Mouse (Mus musculus) thymus, postnatal 4 days (tissue): ENCODE results near the gene Adgrv1.
A peak's percentile ranks its signal among the peaks of the same experiment; 100 is the strongest.
"Not testable (repeated sequence)": the region's sequence is repeated elsewhere in the genome, so short reads cannot be mapped to it uniquely, and the experiment has no call there.

ENCODE experiments used
- DNase-seq: peaks from one replicate; pipeline ENCODE4 v3.0.0; 2021

Adgrv1 gene

DNA sequence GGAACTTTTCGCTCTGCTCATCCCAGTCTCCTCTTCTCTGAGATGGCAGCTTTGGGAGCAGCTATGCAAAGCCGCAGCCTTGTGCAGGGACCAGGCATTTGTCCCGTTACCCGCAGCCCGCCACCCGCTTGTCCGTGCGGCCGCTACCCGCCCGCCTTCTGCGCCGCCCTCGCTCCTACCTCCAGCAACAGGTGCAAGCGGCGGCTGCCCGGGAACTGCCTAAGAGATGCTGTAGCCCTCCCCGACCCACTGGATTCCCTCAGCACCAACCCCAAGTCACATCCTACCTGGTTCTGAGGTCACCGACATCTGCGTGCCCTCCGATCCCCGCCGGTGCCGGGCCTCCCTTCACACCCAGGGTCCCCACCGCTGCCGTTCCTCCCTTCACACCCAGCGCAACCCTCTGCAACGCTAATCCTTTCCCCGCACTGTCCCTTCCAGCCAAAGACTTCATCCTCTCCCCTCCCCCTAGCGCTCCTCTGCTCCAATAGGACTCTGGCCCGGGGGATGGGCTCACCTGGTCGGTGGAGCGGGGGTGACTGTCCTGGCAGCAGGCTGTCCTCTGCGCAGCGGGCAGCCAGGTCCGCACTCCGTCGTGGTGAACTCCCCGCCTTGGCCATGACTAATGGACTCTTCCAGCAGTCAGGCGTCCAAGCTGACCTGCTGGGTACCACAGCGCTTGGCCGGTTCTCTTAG, at the start of gene Adgrv1:
Gene Adgrv1, minus strand, starts transcription at position 435 of the 696 bp plus-strand sequence.
- DNase-seq, result peak; percentile 18

DNA sequence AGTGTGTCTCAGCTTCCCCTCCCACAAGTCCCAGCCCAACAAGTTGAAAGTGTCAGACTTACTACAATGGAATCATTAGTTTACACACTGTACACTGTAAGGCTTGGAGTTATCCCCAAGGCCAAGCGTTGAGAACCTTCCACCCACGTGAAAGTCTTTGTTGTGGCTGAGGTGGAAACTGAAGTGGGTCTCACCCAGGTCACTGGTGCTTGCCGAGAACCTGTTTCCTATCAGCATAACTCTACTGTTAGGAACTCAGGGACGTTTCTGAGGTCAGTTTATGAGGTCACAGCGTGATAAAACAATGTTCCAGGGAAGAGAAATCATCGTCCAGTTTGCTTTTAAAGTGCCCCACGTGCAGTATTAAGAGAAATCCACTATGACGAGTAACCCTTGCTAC, 42.4 kb upstream of the Adgrv1 start:
- no peak for DNase-seq

DNA sequence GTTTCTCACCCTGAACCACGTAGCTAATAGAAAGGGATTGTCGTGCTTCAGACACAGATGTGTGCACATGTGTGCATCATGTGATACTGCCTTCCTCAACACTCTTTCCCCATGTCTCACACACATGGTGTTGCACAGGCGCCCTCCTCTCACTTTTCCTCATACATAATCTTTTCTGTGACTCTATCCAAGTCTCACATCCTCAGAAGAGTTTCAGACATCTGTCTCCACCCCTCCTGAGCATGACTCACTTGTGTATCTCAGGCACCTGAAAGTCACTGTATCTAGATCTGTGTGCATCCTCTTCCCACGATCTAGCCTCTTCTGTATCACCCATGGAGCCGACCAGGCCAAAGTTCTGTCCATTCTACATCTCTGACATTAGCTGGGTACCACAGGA, 34.8 kb upstream of the Adgrv1 start:
- DNase-seq, result no peak

DNA sequence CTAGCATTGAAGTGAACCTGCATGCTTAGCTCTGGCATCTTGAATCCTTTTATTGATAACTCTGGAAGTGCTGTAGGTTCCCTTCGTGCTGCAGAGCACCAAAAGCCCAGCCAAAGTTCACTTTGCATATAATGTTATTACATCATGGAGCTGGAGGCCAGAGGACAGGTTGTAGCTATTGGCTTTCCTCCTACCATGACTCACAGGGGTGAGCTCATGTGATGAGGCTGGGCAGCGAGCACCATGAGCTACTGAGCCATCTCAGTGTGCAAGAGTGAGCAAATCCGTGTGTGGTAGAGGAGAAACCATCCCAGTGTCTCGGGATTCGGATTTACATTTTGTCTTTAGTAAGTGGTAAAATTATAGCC, 31.4 kb upstream of the Adgrv1 start:
- DNase-seq, result no peak

DNA sequence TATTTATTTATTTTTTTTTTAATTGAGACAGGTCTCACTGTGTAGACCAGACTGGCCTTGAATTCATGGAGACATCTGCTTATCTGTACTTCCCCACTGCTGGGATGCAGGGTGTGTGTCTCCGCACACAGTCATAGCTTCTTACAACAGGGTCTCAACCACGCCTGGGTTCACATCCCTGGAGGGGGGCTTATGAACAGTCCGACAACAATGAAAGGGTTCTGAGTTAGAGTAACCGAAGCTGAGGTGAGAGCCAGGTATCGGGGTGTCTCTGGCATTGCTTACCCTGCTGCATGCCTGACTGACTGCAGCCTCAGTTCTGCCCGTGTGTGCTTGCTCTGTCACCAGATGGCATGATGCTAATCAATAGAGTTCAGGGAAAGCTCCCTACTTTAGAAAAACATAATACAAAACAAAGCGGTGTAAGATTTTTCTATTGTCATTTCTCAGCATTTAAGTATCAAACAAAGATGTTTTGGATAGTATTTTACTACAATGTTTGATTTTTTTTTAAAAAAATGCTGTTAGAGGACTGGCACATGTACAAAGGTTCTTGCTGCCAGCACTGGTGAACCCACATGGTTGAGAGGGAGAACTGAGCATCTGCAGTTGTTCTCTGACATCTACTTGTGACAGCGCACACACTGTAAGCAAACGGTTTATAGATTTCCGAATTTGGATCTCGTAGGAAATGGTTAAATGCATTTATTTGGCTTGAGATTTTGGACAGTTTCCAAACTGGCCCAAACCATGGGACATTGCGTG, 30.8 kb upstream of the Adgrv1 start:
- DNase-seq, result no peak

DNA sequence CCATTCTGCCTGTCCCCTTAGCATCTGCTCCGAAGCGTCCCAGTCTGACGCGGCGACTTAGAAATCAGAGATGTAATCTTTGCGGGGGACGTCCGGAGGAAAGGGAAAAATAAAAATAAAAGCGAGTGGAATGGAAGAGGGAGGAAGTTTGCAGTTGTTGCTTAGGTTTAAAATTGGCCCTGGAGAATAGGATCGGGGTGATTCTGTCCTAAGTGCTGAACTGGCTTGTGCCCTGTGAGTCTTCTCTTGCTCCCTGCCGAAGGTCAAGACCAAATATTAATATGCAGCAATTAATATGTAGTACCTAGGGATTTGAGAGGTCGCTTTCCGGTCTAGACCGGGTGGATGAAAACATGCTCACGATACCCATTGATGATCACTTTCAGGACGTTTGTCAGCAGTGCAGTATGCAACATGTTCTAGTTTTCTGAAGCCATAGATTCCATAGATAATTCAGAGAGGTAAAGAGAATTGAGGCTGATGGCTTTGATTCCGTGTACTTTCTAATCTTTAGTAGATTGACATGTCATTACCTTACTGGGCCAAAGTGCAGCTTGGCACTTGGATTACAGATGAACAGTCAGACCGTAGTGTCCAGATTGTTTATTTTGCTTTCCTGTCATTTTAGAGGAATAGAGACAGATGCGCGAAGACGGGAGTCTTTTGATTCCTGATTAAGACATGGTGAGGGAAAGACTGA, 25.2 kb upstream of the Adgrv1 start:
- DNase-seq, result no peak

DNA sequence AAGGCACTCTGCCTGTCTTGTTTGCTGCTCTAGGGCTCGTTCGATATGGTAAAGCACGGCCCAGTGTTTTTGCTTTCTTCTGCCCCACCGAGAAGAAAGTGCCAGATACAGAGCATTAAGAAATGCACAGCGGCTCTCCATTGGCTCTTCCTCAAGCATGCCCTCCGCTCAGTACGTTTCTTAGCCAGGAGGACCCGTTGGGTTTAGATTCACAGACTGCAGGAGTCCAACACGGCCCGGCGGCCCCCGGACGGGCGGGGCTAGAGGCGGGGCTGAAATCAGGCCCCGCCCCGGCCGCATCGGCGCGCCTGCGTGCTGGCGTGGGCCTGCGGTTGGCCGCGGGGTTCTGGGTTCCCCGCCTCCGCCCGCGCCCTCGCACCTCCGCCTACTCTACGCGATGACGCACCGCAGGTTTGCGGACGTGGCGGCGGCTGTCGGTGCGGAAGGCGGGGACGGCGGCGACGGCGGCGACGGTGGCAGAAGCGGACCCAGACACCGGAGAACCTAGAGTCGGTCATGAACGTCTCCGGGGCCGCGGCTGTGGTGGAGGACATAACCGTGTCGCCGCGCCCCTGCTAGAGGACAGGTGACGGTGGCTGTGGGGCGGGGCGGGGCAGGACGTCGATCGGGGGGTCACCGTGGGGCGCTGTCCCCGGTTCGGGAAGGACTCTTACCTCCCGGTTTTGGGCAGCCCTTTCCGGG, 24.5 kb upstream of the Adgrv1 start, which contains the start of gene Lysmd3:
Gene Lysmd3, plus strand, starts transcription at position 313 of the 702 bp plus-strand sequence.
- peak; percentile 94 for DNase-seq

DNA sequence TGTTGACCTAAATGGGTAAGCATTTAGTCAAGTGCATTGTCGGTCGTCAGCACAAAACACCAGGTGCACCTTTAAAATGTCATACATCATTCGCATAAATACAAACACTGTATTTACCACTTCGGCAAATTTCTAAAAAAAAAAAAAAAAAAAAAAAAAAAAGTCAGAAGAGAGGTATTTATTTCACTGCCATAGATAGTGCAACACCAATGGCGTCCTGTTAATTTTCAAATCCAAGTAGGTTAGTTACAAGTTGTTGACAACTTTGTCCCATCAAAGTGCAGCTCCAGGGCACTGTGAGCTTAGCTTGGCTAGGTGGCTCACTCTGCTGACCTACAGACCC, 24.0 kb upstream of the Adgrv1 start:
- DNase-seq, result no peak

DNA sequence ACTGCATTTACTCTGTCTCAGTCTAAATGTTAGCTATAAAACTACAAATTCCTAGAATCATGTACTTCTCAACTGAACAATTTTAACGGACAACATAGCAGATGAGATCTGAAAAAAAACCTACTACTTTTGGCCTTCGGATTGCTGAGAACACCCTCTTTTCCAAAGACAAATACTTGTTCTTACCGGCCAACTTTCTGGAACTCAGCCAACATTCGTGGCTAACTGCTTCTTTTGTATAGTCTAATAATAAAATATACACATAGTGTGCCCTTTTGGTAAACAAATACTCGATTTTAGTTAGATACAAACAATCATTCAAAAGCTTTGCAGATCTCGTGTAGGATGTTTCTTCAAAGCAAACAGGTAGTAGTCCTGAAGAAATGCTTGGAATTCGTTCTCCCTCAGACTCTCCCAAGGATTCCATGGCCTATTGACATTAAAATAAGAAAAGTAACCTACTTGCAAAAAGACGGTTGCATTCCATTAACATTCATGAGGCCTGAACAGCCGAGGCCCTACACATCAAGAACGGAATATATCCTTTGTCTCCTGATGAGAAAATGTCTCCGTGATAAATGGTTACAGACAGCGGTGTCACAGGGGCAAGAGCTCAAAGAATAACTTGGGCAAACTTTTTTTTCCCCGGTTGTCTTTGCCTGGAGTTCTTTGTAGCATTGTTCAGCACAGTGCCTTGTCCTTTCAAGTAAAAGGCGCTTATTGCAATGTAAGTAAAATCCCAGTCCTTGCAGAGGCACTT, 23.3 kb upstream of the Adgrv1 start:
- DNase-seq, result no peak

DNA sequence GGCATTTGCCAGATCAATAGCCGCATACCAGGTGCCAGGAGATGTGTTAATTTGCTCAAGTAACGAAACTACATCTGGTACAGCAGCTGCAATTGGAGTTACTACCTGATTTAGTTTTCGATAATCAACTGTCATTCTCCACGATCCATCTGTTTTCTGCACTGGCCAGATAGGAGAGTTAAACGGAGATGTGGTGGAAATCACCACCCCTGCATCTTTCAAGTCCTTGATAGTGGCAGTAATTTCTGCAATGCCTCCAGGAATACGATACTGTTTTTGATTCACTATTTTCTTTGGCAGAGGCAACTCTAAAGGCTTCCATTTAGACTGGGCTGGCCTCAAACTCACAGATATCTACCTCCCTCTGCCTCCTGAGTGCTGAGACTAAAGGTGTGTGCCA, 17.4 kb upstream of the Adgrv1 start:
- DNase-seq, result not testable (repeated sequence)

DNA sequence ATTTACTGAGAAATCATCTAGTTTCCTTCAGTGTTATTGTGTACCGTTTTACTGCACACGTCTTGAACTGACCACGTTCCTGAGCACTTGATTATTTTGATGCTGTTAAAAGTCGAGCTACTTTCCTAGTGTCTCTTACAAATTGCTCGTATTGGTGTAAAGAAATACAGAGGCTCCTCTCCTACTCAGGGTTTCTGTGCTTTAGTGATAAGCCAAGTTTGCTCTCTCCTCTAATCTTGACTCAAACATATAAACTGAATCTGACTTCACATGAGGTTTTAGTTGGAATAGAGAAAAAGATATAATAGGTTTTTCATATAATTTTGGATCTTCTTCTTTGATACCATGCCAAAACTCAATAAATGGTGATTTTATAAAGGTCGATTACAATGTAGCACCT, 13.4 kb upstream of the Adgrv1 start:
- no peak for DNase-seq

DNA sequence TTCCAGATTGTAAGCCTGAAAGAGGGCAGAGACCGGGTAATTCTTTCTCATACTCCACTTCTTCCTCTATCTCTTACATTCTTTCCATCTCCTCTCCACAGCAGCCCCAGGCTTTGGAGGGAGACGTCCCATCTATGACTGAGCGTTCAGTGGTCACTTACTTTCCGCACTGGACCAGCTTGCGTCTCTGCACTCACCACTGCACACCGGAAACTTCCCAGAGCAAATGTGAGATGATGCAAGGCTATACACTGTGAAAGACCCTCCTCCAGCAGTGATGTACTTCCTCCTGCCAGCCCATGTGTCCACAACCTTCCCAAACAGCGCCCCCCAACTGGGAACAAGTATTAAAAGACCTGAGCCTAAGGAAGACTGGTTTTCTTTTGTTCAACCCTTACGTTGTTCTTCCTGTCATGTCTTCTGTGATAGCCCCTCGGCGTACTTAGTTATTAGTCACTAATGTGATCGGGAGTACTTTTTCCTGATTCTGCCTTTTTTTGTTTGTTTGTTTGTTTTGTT, 11.2 kb upstream of the Adgrv1 start:
- no peak for DNase-seq

DNA sequence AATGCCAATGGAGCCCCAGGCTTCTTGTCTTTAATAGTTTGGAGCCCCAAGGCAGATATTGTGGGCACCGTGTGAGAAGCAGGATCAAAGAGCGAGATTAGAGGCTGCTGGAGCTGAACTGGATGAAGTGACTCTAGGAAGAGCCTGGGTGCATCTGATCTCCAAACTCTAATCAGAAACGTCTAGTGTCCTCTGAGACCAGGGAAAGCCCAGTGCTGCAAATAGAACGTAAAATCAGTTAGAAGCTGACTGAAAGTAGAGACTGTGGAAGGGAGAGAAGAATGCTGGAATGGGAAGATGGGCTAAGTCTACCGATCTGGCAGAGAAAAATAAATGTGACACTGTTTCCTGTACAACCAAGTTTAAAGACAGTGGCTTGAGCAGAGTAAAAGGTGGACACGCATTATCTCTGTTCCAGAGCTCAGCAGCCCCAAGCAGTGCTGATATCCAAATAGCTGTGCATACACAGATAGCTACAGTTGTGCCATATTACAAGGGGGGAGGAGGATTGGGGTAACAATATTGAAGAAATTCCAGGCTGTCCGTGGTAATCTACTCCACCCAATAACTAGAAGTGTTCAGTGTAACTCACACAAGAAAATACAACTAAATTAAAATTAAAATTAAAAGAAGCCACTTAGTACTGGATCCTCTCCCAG, 9.7 kb upstream of the Adgrv1 start:
- DNase-seq, result no peak

DNA sequence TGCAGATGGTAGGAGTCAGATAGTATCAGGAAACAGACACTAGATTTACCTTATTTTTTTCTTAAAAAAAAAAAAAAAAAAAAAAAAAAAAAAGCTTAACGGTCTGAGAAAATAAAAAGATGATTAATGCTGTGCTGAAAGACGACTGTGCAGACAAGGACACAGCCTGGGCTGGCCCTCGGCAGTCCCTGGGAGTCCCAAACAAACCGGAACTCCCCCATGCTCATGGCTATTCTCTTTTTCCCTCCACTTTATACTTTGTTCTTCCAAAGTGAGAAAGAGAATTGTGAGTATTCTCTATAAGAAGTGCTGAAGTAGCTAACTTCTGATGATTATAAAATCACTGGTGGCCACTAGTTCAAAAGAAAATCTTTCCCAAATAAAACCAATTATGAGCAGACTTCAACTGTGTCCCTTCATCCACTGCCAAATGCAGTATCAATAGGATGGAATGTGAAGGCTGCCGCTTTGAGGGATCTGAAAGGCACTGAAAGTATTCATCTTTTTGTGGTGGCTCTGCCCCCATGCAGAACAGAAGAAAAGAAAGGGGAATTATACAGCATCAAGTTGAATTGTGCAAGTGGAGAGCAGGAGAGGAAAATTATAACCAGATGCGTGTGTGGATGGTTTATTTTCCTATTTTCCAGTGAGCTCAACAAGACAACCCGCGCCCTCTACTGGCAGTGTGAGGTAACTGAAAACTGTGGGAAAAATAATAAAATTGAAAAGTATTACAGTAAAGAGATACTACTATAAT, 8.5 kb upstream of the Adgrv1 start:
- peak; percentile 66 for DNase-seq

DNA sequence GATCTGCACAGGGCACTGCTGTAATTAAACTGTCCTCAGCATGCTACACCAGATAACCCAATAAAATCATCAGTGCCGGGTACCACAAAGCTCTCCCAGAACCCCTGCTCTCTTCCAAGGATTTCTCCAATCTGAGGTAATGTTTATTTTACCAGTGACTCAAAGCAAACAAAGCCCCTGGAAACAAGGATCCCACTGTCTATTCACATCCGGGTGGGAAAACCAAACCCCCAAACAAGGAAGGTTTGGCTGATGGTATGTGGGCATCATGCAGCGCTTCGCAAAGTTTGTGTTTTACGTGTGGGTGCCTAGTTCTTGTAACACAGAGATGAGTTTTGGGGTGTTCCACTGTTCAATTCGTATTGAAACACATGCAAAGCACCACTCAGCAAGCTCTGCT, 7.9 kb upstream of the Adgrv1 start:
- no peak for DNase-seq

DNA sequence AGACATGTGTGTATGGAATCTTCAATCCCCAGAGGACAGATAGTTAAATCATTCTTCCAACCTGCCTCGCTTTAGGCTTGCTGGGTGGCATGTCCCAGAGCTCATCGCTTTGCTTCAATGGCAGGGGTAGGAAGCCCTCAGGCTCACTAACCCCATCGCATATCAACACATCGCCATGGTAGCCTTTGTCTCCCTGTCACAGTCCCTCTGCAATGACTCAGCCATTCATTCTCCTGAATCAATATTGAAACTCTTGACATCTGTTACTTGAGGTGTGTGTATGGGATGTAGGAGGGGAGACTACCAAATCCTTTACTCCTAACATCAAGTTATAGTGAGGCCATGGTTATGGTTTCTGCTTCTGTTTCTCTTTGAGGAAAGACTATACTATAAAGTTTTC, 6.7 kb upstream of the Adgrv1 start:
- no peak for DNase-seq

DNA sequence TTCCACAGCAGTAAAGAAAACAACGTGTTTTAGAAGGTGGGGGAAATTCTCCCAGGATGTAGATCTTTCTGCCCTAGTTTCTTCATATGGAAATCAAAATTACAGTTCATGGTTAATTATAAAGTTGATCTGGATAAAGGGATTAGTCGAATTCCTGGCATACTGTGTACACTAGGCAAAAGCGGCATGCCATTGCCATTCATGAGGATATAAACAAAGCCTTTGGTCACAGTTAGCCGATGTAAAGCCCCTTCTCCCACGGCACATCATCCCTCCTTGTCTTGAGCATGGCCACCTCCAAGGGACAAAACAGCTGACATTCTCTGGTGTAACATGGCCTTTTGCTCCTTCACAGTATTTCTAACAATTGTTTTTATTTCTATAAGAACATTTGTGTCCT, 2.4 kb downstream of the Adgrv1 start:
- no peak for DNase-seq

DNA sequence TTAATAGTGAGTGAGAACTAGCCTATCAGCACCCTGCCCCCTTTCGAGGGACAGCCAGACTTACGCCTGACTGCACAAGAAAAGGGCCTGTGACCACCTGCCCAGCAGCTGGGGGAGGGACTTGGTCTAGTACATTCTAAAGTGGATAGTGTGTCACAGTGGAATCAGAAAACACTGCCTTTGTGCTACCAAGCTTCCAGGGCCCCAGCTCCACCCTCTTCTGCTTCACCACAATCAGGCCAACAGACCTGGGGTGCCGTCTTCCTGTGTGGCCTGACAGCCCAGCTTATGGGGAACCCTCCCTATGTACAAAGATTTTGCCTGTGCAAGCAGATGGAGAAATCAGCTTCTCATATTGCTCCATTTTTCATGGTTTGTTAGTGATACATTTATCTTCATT, 3.6 kb downstream of the Adgrv1 start:
- no peak for DNase-seq

DNA sequence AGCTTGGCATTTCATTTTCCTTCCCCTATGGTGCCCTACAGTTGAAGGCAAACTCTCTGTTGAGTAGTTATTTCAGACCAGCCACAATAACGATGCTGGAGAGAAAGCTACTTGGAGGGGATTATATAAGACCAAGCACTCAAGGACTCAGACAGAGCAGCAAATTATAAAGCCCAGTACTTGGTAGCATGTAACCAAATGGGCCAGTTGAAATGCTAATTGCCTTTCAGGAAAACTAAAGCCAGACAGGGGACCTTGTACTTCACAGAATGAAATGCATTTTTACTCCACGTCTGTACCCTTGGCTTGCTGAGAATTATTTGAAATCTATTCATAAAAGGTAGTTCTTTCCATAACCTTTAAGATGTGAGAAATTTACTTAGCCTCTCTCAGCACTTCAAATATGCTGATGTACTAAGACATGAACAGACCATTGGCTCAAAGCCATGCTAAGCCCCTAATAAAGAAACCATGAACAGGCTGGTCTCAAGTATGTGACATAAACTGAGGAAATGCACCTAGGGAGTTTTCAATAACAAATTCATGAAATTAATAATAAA, 4.2 kb downstream of the Adgrv1 start:
- DNase-seq, result no peak

DNA sequence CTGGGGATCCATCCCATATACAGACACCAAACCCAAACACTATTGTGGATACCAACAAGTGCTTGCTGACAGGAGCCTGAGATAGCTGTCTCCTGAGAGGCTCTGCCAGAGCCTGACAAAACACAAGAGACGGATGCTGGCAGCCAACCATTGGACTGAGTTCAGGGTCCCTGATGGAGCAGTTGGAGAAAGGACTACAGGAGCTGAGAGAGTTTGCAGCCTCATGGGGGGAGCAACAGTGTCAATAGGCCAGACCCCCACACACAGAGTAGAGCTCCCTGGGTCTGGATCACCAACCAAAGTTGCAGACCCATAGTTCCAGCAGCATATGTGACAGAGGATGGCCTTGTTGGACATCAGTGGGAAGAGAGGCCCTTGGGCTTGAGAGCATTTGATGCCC, 5.1 kb downstream of the Adgrv1 start:
- DNase-seq, result not testable (repeated sequence)

DNA sequence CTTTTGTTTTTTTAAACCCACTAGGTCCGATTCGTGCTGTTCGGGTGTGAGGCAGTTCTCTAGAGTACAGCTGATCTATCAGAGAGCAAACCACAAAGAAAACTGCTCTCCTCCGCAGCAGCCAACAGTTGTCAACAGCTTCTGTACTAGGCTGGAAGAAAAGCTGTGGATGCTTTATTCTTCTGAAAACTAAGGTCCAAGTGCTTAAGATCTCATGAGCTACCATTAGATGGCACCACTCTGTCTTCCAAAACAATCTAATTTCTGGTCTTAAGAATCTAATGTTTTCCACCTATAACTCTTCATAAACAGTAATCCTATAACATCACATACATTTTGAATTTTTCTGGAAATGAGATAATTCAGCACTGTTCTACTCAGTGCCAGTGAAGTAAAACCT, 22.6 kb downstream of the Adgrv1 start:
- DNase-seq, result no peak
